Mouse (Mus musculus) hindbrain, embryonic 13.5 days (tissue): ENCODE results near the gene Mmd. TPM values are rescaled to one million over a fixed set of nuclear protein-coding genes. Genes with fewer than 3 reads are reported as not detected.

Experiments
- ATAC-seq: fragments of 200-750 bp; cut with Nextera tagmentation; 2 replicates; pipeline ENCODE4 v1.8.0; 2017; ENCODE audit warnings: moderate TSS enrichment; ENCODE audit not compliant: low FRiP score
- H3K27ac ChIP-seq: fragments of 300-500 bp; sonication (generic); 2 replicates; pipeline ENCODE4 v1.5.1; 2015; ENCODE audit warnings: inconsistent platforms, mild to moderate bottlenecking, moderate library complexity
- H3K27me3 ChIP-seq: fragments of 300-500 bp; sonication (generic); 2 replicates; pipeline ENCODE4 v1.6.1; 2015; ENCODE audit warnings: mild to moderate bottlenecking, inconsistent platforms
- H3K36me3 ChIP-seq: fragments of 300-500 bp; sonication (generic); 2 replicates; pipeline ENCODE4 v1.6.1; 2015; ENCODE audit warnings: mild to moderate bottlenecking, inconsistent platforms
- H3K4me1 ChIP-seq: fragments of 300-500 bp; sonication (generic); replicated peaks from 2 replicates; pipeline ENCODE4 v1.6.1; 2015; ENCODE audit warnings: inconsistent platforms
- H3K4me2 ChIP-seq: fragments of 300-500 bp; sonication (generic); 2 replicates; pipeline ENCODE4 v1.6.1; 2015; ENCODE audit warnings: inconsistent platforms, mild to moderate bottlenecking, moderate library complexity
- H3K4me3 ChIP-seq: fragments of 300-500 bp; sonication (generic); 2 replicates; pipeline ENCODE4 v1.5.1; 2015; ENCODE audit warnings: mild to moderate bottlenecking, inconsistent platforms
- H3K9ac ChIP-seq: fragments of 300-500 bp; sonication (generic); 2 replicates; pipeline ENCODE4 v1.6.1; 2015; ENCODE audit warnings: mild to moderate bottlenecking, inconsistent platforms
- H3K9me3 ChIP-seq: fragments of 300-500 bp; sonication (generic); 2 replicates; pipeline ENCODE4 v1.6.1; 2016; ENCODE audit warnings: inconsistent platforms
- WGBS: fragments of 180-500 bp; shearing (Covaris S2); methylation state at CpG from one replicate; pipeline ENCODE4 v1.1.7; 2015; 5-methylcytosine and 5-hydroxymethylcytosine counted together
- polyA plus RNA-seq: library from polyadenylated mRNA; unstranded; fragments of >200 nt; fragmentation: Nextera tagmentation; extraction: Ambion mirVana; gene quantifications from 2 replicates; pipeline ENCODE4 v1.2.1, GENCODE M21; 2015

Gene Mmd
- polyA plus RNA-seq, 1 experiment from 2014 or later, result 114 TPM

DNA sequence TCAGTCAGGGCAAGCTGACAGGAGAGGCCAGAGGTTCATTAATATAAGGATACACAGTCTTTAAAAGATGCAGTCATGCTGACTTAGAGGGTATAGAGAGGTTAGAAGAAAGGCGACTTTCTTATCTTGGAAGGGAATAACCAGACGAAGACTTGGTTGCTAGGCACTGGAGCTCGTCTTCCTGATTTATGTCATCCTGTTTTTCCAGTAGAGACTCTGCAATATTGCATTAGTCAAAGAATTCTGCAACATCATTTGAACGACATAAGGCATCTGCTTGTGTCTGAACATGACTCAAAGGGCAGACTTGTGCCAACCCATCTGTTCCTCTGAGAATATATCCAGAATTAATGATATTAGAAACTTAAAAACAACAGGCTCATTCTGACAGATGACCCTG is 16.6 kb upstream of the Mmd start:
- no peaks in the 10 kb centered on the region for H3K9me3 ChIP-seq
- no peak overlapping the region for H3K4me2 ChIP-seq
- no peaks in the 10 kb centered on the region for H3K36me3 ChIP-seq
- H3K27ac ChIP-seq, result no peak overlapping the region; the same call in 1 of the 2 replicates
- H3K27me3 ChIP-seq, result no peaks in the 10 kb centered on the region
- no peak overlapping the region for H3K4me3 ChIP-seq
- H3K4me1 ChIP-seq, result peaks cover 6% of the 10 kb centered on the region; the same call in 1 of the 2 replicates
- WGBS, result 57% methylated on average over 4 of the region's 4 CpGs
- no peak for ATAC-seq
- H3K9ac ChIP-seq, result no peak overlapping the region

DNA sequence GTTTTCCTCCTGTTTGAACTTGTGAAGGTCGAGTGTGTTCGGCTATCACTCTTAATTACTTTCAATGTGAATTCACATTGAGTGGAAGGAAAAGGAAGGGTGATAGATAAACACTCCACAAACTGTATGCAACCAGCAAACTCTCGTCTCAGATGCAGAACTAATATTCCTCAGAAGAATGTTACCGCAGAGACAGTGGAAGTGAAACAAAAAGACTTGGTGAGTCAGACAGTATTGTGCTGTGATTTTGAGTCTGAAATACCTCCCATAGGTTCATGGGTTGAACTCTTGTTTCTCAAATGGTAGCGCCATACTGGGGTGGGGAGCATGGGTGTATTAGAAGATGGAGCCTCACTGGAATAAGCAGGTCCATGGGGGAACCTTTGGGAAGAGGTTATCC is 14.0 kb upstream of the Mmd start:
- no peaks in the 10 kb centered on the region for H3K27me3 ChIP-seq
- H3K4me2 ChIP-seq, result no peak overlapping the region
- 89% methylated on average over 5 of the region's 5 CpGs for WGBS
- no peak overlapping the region for H3K4me3 ChIP-seq
- peaks cover 8% of the 10 kb centered on the region; the same call in 1 of the 2 replicates for H3K4me1 ChIP-seq
- H3K27ac ChIP-seq, result no peak overlapping the region
- H3K9me3 ChIP-seq, result no peaks in the 10 kb centered on the region
- ATAC-seq, result no peak
- no peak overlapping the region for H3K9ac ChIP-seq
- H3K36me3 ChIP-seq, result no peaks in the 10 kb centered on the region

DNA sequence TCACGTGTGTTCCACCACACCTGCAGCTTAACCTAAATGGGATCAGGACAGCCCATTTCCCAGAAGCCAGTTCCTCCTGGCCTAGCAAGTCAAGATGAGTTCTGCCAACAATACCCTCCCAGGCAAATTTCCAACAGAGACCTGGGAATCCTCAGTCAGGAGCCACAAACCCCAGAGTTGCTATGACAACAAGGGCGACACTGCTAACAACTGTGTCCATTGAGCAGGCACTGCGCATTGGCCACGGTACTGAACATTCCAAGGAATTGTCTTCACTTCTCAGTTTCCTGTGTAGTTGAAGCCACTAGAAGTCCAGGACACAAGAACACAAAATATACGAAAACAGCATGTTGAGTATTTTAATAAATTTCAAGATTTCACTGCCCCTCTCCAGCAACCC is 11.6 kb upstream of the Mmd start:
- Histone ChIP-seq H3K4me2 (no peak overlapping the region), H3K4me1 (peaks cover 5% of the 10 kb centered on the region; the same call in 1 of the 2 replicates), H3K27me3 (no peaks in the 10 kb centered on the region), H3K4me3 (no peak overlapping the region), H3K9me3 (no peaks in the 10 kb centered on the region), H3K36me3 (no peaks in the 10 kb centered on the region), H3K27ac (no peak overlapping the region), H3K9ac (no peak overlapping the region)
- no peak for ATAC-seq
- WGBS, result 38% methylated on average over 5 of the region's 5 CpGs

DNA sequence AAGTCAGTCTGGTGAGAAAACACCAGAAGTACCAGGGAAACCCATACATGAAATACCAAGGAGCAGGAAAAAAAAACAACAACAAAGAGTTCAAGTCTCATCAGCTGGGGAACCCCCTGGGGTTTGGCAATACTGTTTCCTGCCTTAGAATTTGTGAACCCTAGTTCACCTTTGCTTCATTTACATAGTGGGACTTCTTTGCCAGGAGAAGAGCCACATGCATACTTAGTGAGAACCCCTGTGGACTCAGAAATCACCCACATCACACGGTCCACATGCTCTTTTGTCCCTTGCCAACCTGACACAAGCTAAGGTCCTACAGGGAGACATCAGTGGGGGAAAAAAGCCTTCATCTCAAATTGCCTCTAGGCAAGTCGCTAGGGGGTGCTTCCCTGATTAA is 10.6 kb upstream of the Mmd start:
- Histone ChIP-seq H3K9me3 (no peaks in the 10 kb centered on the region), H3K9ac (no peak overlapping the region), H3K27ac (no peak overlapping the region), H3K4me1 (peaks cover 2% of the 10 kb centered on the region; the same call in 1 of the 2 replicates), H3K4me3 (no peak overlapping the region), H3K27me3 (no peaks in the 10 kb centered on the region), H3K36me3 (no peaks in the 10 kb centered on the region), H3K4me2 (no peak overlapping the region)
- 16% methylated on average over 2 of the region's 2 CpGs for WGBS
- ATAC-seq, result no peak

DNA sequence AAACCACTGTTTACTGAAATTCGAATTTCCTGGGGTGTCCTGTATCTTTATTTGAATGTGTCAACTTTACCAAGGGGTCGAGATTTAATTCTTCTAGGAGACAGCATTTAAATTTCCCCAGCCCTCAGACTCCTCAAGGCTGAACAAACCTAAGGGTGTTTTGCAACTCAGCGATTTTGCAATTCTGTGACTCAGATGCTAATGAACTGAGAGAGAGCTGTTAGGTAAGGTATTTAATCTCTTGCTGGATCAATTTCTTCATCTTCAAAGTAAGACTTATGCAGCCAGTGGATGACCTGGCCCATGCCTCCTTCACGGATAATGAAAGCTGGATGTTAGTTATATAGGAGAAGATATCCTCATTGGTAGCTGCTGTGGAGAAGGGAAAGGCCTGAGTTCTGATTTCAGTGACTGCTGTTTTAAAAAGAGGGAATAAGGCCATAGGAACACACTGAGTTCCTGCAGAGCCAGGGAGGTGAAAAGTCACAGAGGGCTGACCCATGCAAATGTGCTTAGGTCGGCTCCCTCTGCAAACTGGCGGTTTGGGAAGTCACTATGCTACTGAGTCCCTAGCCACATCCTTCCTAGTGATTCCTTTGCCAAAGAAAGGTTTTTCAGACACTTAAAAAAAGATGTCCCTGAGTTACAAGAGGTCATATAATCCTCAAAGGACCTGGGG is 8.5 kb upstream of the Mmd start:
- no peak overlapping the region for H3K4me3 ChIP-seq
- WGBS, result 27% methylated on average over 6 of the region's 6 CpGs
- H3K27ac ChIP-seq, result no peak overlapping the region
- H3K9ac ChIP-seq, result no peak overlapping the region
- ATAC-seq, result no peak
- H3K4me2 ChIP-seq, result no peak overlapping the region
- no peaks in the 10 kb centered on the region for H3K9me3 ChIP-seq
- no peaks in the 10 kb centered on the region for H3K27me3 ChIP-seq
- H3K36me3 ChIP-seq, result no peaks in the 10 kb centered on the region
- H3K4me1 ChIP-seq, result peaks cover 2% of the 10 kb centered on the region; the same call in 1 of the 2 replicates

DNA sequence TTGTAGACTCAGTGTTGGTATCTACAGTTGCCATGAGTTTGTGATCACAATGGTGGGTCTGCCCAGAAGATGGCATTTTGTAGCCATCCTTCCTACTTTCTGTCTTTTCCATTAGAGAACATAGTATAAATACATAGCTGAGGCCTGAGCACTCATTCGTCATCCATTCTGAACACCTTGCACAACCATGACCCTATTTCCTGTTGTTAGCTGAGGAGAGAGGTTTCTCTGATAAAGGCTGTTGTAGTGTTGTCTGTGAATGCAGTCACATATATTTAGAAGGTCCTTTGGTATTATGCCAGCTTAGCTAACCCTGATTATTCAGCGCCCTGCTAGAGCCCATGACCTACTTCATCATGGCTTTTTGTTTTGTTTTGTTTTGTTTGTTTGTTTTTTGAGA is 7.4 kb upstream of the Mmd start:
- H3K36me3 ChIP-seq, result no peaks in the 10 kb centered on the region
- H3K4me1 ChIP-seq, result peaks cover 2% of the 10 kb centered on the region; the same call in 1 of the 2 replicates
- H3K9me3 ChIP-seq, result no peaks in the 10 kb centered on the region
- no peak overlapping the region for H3K27ac ChIP-seq
- H3K9ac ChIP-seq, result no peak overlapping the region
- no peak overlapping the region for H3K4me2 ChIP-seq
- WGBS, result 90% methylated on average over 2 of the region's 2 CpGs
- H3K4me3 ChIP-seq, result no peak overlapping the region
- H3K27me3 ChIP-seq, result 0 out of 2 replicates have a peak, but pooled peaks cover 2% of the 10 kb centered on the region
- no peak for ATAC-seq

DNA sequence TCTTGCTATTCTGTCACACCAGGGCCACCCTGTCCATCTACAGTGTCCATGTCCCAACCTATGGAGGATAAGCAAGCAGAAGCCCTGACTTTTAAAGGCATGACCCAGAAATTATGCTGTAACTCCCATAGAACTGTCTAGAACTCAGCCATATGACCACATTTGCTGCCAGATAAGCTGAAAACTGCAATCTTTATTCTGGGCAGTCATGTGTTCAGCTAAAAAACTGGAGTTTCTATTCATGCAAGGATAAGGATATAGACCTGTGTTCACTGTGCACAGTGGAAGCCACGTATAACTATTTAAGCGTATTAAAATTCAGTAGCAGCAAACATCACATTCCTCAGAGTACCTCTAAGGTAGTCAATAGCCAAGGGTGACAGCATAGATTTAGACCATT is 6.0 kb upstream of the Mmd start:
- Histone ChIP-seq H3K27ac (no peak overlapping the region), H3K4me2 (no peak overlapping the region), H3K9me3 (no peaks in the 10 kb centered on the region), H3K27me3 (0 out of 2 replicates have a peak, but pooled peaks cover 2% of the 10 kb centered on the region), H3K36me3 (no peaks in the 10 kb centered on the region), H3K4me3 (no peak overlapping the region), H3K9ac (no peak overlapping the region), H3K4me1 (peaks cover 4% of the 10 kb centered on the region; the same call in 1 of the 2 replicates)
- no peak for ATAC-seq
- 93% methylated on average over 2 of the region's 2 CpGs for WGBS

DNA sequence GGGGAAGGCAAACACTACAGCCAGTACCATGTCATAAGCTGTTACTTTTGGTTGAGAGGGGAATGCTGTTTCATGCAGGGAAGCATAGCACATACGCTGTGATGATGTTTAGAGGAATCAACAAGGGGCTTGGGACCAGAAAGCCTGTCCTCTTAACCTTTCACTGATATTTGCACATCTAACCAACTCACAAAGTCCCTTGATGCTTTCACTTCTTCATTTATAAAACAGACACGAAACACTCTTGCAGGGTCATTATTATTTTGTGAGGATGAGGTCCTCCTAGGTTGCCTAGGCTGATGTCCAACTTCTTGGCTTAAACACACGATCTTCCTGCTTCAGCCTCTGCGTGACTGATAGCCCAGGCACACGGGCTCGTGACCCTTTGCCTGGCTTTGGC is 3.6 kb upstream of the Mmd start:
- H3K4me2 ChIP-seq, result no peak overlapping the region
- no peaks in the 10 kb centered on the region for H3K9me3 ChIP-seq
- no peak overlapping the region for H3K9ac ChIP-seq
- 0 out of 2 replicates have a peak, but pooled peaks cover 2% of the 10 kb centered on the region for H3K27me3 ChIP-seq
- H3K27ac ChIP-seq, result no peak overlapping the region
- ATAC-seq, result no peak
- no peaks in the 10 kb centered on the region for H3K36me3 ChIP-seq
- 83% methylated on average over 6 of the region's 6 CpGs for WGBS
- H3K4me3 ChIP-seq, result no peak overlapping the region
- H3K4me1 ChIP-seq, result peaks cover 11% of the 10 kb centered on the region

DNA sequence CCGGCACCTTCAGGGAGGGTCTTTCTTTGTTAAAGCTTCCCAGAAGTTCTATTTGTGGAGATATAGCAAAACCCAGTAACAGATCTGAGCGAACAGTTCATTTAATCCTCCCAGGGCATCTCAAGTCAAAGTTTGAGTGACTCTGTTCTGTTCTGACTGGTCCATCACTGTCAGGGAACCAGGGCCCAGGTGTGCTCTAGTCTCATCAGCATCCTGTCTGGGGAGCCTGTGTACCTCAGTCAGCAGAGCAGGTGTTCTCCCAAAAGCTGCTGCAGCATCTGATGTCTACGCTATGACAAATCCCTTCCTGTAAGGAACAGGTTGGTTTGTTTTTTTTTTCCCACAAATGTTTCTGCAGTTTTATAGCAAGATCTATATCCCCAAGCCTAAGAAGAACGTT is 2.6 kb upstream of the Mmd start:
- peaks cover 18% of the 10 kb centered on the region for H3K4me1 ChIP-seq
- H3K9ac ChIP-seq, result no peak overlapping the region
- no peaks in the 10 kb centered on the region for H3K36me3 ChIP-seq
- WGBS, result 85% methylated on average over 4 of the region's 4 CpGs
- H3K9me3 ChIP-seq, result no peaks in the 10 kb centered on the region
- H3K4me2 ChIP-seq, result no peak overlapping the region
- no peak for ATAC-seq
- no peak overlapping the region for H3K27ac ChIP-seq
- 0 out of 2 replicates have a peak, but pooled peaks cover 2% of the 10 kb centered on the region for H3K27me3 ChIP-seq
- no peak overlapping the region for H3K4me3 ChIP-seq

DNA sequence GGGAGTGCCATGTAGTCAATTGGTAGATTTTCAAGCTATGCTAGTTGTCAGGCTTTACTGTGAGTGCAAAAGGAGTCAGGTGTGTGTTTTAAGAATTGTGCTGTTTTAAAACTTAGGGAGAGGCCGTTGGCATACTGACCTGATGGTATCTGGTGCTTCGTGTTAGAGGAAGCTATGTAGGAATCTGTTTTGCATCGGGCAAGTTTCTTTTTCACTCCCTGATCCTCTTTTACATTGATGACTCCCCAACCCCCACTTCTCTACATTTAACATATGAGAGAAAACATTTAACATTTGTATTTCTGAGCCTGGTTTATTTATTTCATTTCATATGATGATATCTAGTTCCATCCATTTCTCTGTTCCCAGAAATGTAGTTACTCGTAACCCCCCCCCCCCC is 1.5 kb upstream of the Mmd start:
- WGBS, result 65% methylated on average over 4 of the region's 4 CpGs
- no peak overlapping the region for H3K27ac ChIP-seq
- no peak overlapping the region for H3K9ac ChIP-seq
- no peak overlapping the region for H3K4me3 ChIP-seq
- H3K27me3 ChIP-seq, result 0 out of 2 replicates have a peak, but pooled peaks cover 2% of the 10 kb centered on the region
- H3K4me2 ChIP-seq, result no peak overlapping the region
- ATAC-seq, result no peak
- H3K36me3 ChIP-seq, result no peaks in the 10 kb centered on the region
- no peaks in the 10 kb centered on the region for H3K9me3 ChIP-seq
- peaks cover 29% of the 10 kb centered on the region for H3K4me1 ChIP-seq

DNA sequence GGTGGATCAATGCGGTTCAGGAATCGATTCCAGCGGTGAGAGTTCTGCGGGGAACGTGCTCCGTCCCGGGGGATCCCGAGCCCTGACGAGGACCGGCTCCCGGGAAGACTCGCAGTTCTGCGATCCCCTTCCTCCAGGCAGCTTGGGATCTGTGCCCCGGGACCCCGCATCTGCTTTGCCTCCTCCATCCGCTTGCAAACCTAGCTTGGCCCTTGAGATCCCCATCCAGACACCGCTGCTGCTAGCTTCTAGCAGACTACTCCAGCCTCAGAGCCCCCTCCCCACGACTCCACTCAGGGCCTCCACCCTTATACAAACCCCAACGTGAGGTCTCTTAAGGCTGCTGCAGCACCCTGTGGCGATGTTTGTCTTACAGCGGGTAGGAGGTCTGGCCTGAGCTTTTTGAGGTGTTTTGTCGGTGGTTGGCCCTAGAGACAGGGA is 465 bp downstream of the Mmd start:
- H3K9ac ChIP-seq, result peak overlapping the region; percentile 93
- H3K4me2 ChIP-seq, result peak overlapping the region; percentile 68
- peak overlapping the region; percentile 85 for H3K4me3 ChIP-seq
- no peaks in the 10 kb centered on the region for H3K9me3 ChIP-seq
- under 1% methylated on average over 22 of the region's 22 CpGs for WGBS
- peaks cover 38% of the 10 kb centered on the region for H3K4me1 ChIP-seq
- peak overlapping the region; percentile 94 for H3K27ac ChIP-seq
- H3K27me3 ChIP-seq, result 0 out of 2 replicates have a peak, but pooled peaks cover 2% of the 10 kb centered on the region
- 0 out of 2 replicates have a peak, but pooled peaks cover 2% of the 10 kb centered on the region for H3K36me3 ChIP-seq
- peak; percentile 55 for ATAC-seq

DNA sequence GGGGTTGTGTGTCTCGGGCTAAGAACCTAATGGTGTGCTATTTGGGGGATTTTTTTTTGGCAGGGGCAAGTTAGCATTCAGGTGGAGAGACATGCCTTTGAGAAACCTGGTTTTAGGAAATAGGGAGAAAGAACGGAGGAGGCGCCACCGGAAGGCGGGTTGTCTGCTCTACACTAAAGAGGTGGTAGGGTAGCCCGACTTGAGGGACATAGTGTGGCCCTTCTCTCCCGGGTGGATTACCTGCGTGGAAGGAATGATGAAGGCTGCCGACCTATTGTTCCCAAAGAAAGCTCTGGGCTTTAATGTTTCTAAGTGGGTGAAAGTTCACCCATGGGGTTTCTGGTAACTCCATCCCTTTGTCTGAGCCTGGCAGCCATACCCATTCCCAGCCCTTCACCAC is 933 bp downstream of the Mmd start:
- H3K9me3 ChIP-seq, result no peaks in the 10 kb centered on the region
- H3K9ac ChIP-seq, result peak overlapping the region; percentile 93
- peak overlapping the region; percentile 68 for H3K4me2 ChIP-seq
- ATAC-seq, result no peak
- H3K27ac ChIP-seq, result peak overlapping the region; percentile 94
- H3K4me1 ChIP-seq, result peaks cover 38% of the 10 kb centered on the region
- 0 out of 2 replicates have a peak, but pooled peaks cover 3% of the 10 kb centered on the region for H3K36me3 ChIP-seq
- H3K4me3 ChIP-seq, result peak overlapping the region; percentile 85
- WGBS, result 2% methylated on average over 9 of the region's 9 CpGs
- 0 out of 2 replicates have a peak, but pooled peaks cover 2% of the 10 kb centered on the region for H3K27me3 ChIP-seq

DNA sequence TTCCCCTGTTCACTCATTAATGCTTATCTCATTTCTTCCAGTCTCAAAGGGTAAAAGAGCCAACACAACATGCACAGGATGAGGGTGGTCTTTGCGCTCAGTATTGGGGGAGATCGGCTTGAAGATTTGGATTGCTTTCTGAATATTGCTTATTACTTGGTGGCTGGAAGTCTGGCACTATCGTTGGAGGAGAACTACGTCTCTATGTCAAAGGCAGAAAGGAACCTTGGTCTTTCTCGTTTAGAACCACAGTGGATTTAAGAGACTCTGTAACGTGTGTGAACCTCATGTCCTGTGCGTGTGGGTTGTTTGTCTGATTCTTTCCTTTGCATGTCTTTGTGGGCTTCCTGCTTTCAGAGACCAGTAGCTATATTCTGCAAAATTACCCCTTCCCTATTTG is 1.5 kb downstream of the Mmd start:
- peak overlapping the region; percentile 85 for H3K4me3 ChIP-seq
- WGBS, result 60% methylated on average over 7 of the region's 7 CpGs
- H3K9me3 ChIP-seq, result no peaks in the 10 kb centered on the region
- H3K9ac ChIP-seq, result peak overlapping the region; percentile 93
- 0 out of 2 replicates have a peak, but pooled peaks cover 3% of the 10 kb centered on the region for H3K36me3 ChIP-seq
- H3K27me3 ChIP-seq, result 0 out of 2 replicates have a peak, but pooled peaks cover 2% of the 10 kb centered on the region
- peak overlapping the region; percentile 68 for H3K4me2 ChIP-seq
- H3K27ac ChIP-seq, result peak overlapping the region; percentile 94; the same call in 1 of the 2 replicates
- ATAC-seq, result no peak
- peaks cover 38% of the 10 kb centered on the region for H3K4me1 ChIP-seq
